Mouse (Mus musculus): Measurements from ENCODE around the gene Dusp18.
"Not testable (repeated sequence)": the region's sequence is repeated elsewhere in the genome, so short reads cannot be mapped to it uniquely, and the experiment has no call there.

Dusp18 gene

DNA sequence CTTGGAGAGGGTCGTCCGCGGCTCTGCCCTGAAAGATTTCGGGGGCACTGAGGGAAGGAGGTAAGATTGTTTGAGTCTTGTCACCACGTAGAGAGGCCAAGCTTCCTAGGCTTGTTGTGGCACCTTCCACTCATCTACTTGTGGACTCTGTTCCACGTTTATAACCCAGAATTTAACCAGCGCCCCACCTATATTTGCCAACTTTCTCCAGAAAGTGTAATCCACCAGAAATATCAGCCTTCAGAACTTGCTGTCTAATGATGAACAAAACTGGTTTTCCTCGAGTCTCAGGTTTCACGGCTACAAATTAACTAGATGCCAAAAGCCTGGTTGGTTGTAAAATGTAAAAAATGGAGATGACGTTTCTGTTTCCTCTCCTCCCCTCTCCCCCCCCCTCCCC is 418 bp downstream of the Dusp18 start:
- no peak for DNase-seq

DNA sequence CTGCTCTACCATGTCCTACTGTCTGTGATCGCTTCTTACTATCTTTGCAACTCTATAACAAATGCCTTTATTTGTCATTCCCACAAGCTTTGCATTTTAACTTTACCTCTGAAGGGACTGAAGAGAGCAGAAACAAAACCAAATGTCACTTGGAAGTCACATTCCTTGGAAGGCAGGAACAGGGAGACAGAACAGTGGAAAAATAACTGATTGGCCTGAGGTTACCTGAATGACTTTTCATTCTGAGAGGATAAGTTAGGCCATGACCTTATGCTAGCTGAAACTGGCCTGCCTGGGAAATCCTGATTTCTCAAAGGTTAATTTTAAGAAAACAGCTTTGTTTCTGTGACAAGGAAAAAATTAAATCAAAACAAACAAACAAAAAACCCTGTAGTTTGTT is 893 bp downstream of the Dusp18 start:
- no peak for DNase-seq

DNA sequence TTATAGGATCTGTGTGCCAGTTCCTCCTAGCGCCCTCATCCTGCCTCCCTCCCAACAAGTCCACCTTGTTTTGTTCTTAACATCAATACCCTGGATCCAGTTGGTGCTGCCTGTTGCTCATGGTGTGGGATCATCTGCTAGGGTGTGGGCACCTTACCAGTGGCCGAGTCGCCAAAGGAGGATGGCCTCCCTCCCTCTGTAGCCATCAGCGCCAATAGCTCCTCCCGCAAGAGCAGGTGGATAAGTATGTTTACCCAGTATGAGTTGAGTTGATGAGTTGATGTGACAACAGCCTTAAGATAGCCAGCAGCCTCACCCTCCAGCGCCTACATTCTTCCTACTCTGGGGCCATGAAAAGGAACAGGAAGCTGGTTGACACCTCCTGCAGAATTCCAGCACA is 5.3 kb downstream of the Dusp18 start:
- DNase-seq, result no peak

DNA sequence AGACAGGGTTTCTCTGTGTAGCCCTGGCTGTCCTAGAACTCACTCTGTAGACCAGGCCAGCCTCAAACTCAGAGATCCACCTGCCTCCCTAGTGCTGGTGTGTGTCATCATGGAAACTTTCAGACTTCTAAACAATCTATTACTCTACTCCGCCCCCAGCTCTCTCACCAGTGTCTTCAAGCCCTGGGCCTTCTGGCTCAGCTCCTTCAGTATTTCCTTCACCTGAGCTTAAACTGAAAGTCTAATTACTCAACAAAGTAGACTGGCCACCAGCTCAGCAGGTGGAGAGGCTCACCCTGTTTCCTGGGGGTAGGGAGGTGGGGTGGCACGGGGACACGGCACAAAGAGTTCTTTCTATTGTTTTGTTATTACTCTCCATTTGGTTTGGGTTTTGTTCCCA is 7.5 kb downstream of the Dusp18 start:
- DNase-seq, result no peak

DNA sequence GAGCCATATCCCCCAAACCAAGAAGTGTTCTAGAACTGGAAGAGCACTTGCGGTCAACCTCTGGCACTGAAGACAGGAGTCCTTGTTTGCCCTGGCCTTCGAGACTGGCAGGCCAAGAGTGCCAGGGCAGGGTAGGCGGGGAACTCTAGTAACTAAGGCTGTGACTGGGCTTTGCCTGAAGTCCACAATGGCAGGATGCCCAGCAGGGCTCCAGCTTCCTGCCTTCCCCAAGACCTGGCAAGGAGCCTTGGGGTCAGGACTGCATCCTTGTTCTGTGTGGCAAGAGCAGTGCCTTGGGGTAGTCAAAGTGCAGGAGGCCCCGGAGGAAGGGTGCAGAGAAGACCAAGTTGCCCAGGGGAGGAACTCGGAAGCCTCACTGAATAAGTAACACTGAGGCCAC is 8.0 kb downstream of the Dusp18 start:
- DNase-seq, result peak; percentile 87 to 92

DNA sequence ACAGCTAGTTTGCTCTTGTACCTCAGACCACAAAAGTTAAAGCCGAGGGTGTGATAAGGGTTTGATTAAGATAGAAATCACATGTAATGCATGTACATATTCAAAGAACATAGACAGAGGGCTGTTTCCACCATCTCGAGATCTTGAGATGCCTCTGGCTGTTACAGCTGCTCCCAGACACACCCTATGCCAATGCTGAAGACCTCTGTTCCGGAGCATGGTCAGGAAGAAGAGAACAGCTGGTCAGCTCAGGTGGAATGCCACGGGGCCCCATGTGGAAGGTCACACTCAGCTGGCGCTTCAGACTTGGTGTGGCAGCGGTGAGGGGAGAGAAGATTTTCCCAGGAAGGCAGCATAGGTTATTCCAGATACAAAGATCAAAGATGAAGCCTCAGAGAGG is 9.6 kb downstream of the Dusp18 start:
- no peak for DNase-seq

DNA sequence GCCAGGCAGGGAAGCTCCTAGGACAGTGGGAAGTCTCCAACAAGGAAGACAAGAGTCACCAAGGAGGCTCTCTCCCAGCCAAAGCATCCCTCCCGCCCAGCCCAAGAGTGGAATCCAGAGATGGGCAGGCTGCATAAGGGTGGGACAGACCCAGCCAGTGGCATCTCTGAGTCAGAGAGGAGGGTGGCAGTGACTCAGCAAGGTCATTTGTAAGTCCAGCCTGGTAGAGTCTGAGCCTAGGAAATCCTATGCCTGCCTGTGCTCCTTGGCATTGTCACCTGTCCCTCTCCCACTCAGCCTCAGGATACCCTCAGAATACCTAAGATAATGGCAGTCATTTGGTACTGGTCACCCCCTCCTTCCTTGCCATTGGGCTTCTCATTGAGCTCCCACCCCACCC is 10.4 kb downstream of the Dusp18 start:
- no peak for DNase-seq

DNA sequence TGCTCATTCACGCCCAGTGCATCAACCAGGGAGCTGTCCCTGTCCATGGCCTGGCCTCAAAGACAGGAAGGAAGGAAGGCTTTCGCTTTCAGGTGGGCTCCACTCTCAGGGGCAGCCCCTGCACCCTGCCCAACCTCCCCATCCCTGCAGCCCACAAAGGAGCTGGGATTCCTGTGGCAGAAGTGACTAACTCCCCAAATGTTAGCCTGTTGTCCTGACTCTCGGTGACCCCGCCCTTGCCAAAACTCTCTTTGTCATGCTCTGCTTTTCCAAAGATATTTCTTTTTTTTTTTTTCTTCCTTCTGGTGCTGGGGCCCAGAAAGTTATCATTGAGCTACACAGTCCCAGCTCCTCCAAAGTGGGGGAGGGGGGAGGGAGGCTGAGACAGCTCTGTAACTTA is 14.2 kb downstream of the Dusp18 start:
- DNase-seq, result no peak

DNA sequence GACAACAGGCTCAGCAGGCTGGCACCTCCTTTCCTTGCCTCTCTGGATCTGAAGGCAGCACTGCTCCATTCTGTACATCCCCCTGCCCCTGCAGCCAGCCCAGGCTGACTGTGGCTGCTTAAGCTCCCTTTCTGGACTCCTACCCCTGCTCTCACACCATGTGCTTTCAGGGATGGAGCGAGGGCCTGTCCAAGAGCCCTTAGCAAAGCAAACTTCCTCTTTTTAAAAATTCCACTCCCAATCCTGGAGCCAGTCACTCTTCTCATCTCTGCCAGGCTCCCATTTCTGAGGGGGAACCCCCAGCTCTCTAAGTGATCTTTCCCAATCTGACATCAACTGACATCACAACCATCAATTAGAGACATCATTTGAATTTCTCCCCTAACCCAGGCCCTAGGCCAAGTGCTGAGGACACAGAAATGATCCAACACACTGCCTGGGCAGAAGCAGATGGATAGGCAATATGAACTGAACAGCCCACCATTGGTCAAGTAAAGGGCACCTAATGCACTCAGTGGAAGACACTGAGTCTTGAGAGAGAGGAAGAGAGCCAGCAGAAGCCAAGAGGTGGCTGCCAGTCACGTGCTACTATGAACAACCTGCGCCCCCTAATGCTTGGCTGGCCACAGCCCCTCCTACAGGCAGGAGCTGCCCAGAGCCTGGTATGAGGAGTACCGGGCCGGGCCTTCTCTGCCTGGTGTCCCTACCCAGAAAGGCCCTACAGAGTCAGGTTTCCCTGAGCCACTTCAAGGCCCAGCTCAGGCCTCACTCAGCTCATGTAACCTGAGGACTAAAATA is 15.7 kb downstream of the Dusp18 start:
- no peak for DNase-seq

- not testable (repeated sequence) for DNase-seq
Measured at GRCm38 (mm10) chr11:3911440-3911839, 16.4 kb downstream of the Dusp18 start.

DNA sequence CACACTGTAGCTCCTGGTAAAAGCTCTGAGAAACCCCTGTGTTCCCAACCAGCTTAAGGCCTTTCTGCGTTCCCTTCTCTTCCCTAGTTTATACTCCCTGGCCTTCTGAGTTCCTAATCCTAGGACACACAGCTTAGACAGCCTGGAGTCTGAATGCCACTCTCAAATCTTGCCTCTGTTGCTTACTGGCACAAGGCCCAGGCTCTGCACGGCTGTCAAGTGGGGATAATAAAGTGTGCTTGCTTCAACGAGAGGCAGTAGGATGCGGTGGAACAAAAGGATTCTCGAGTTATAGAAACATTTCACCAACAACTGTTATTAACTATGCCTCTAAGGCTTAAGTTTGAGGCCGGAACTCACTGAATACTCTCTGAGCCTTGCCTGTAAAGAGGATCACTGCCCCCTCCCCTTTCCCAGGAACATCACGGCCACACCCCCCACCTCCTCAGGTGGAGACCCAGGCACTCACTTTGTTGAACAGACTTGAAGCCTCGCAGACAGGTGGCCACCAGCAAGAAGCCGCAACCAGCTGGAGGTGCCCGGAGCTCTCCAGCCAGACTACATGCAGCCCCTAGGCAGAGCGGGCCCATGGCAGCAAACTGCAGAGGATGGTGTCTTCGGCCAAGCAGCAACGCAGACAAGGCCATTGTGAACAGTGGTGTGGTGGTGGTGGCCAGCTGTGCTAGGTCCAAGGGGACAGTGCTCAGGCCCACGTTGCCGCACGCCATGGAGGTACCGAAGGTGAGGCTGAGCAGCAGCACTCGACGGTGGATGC is 17.2 kb downstream of the Dusp18 start:
- peak; percentile 27 to 39 for DNase-seq

- peak; percentile 49 to 54 for DNase-seq
Measured at GRCm38 (mm10) chr11:3912875-3913271, 17.8 kb downstream of the Dusp18 start.

DNA sequence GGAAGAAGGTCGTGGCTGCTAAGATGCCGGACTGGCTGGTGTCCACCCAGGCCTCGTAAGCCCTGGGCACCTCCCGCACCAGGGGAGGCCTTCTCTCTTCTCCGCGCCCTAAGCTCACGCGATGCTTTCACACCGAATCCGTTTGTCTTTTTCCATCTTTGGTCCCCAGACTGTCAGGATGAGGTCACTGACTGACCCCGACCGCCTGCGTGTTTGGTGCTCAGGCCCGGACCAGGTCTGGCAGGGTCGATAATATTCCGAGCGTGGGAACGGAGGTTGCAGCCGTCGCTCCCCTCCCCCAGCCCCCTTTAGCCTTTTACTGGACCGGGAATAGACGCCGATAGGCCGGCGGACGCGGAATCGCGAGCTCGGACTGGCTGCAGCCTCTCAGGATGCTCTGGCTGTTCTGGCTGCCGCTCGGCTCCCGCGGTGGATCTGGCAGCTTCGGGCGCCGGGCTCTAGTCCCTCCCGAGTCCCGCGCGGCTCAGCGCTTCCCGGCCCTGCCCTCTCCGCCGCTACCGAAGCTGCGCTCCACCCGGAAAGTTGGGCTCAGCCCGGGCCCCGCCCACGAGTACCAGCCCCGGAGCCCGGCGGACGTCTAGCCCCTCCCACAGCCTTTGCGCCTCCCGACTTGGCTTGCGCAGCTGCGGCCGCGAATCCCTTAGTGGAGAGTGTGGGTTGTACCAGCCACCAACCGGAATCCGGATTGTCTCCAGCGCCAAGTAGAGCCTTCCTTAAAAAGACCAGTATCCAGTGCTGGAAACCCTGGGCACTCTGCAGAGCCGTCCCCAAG is 18.5 kb downstream of the Dusp18 start:
- peak; percentile 94 to 95 for DNase-seq

- peak; percentile 79 to 87 for DNase-seq
Measured at GRCm38 (mm10) chr11:3914109-3914840, 19.2 kb downstream of the Dusp18 start, which contains the start of gene Slc35e4. Gene Slc35e4, minus strand, starts transcription at chr11:3914664.

GRCm38 (mm10) chr11:3918738-3919137 is 23.7 kb downstream of the Dusp18 start:
- no peak for DNase-seq

- DNase-seq, result no peak
Measured at GRCm38 (mm10) chr11:3920476-3920875, 25.4 kb downstream of the Dusp18 start.

- peak in 1 of 2 experiments; percentile 55 for DNase-seq
Measured at GRCm38 (mm10) chr11:3921281-3921850, 26.3 kb downstream of the Dusp18 start.

- no peak for DNase-seq
Measured at GRCm38 (mm10) chr11:3922115-3922514, 27.1 kb downstream of the Dusp18 start.

DNA sequence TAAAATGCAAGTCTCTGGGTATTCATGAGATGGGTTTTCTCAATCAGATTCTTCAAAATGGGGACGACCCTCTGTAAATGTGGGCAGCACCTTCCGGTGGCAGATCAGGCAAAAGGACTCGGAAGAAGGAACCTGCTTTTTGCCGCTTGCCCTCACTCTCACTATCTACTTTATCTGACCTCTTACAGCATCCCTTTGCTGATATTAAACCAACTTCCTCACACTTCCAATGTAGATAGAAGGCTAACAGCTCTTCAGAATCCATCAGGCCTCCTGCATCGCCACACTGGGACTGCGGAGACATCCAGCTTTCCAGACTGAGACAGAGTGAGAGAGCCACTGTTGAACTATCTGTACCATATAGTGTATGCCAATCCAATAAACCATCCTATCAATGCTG is 27.7 kb downstream of the Dusp18 start:
- no peak for DNase-seq

DNA sequence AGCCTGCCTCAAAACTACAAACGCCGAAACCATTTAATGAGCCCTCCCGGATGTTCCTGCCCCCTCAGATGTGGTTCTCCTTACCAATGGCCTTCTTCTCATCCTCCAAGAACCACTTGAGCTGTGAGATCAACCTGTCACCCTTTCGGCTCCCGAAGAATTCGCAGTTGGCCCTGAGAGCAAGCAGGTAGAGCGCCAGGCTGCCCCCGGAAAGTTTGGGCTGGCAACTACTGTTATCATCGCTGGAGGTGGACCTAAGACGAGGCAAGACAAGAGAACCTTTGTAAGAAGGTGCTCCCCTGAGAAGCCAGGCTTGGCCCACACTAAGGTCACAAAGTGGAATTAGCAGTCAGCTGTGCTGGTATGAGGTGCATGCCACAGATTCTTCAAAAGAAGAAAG is 30.9 kb downstream of the Dusp18 start:
- no peak for DNase-seq

DNA sequence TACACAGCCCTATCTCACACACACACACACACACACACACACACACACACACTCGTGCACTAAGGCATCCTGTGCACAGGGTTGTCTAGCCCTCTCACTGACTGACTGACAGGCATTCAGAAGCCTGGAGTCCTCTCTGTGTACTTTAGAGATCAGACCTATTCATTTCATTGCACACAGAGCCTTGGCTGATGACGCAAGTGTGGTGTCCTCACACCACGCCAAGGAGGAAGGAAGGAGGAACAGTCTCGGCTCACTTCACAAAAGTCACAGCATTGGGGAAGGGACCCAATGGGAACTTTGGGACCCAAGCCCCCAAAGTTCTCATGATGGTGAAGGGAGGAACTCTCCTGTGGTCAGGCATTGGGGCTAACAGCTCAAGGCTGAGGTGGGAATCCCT is 35.0 kb downstream of the Dusp18 start:
- DNase-seq, result peak in 1 of 2 experiments; percentile 60

DNA sequence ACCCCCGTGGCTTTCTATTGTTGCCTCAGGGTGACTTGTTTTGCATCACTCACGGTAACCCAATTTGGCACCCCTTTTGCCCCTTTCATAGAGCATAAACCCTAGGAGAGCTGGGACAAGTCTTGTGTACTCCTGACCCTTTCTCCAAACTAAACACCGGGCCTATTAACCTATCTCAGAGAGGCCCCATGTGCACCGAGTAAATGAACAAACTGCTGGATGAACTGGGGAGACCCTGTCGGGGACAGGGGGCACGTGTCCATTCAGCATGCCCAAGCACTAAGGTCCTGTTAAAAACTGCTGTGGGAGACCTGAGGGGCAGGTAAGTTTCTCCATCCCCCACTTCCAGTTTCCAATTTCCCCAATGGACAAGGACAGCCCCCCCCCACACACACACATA is 35.9 kb downstream of the Dusp18 start:
- DNase-seq, result no peak

Data from lung, postnatal 4 days (tissue).